Mouse (Mus musculus) lung, adult 2 months (tissue): ENCODE data around the gene 4632433K11Rik. TPM values are rescaled to one million over a fixed set of nuclear protein-coding genes. Genes with fewer than 3 reads are reported as not detected.
A peak's percentile ranks its signal among the peaks of the same experiment; 100 is the strongest.
"Not testable (repeated sequence)": the region's sequence is repeated elsewhere in the genome, so short reads cannot be mapped to it uniquely, and the experiment has no call there.

ENCODE experiments used
- DNase-seq: peaks from one replicate; pipeline ENCODE4 v3.0.0; 2022
- H3K4me1 ChIP-seq: fragments of 200-500 bp; 2 replicates; pipeline ENCODE4 v1.6.1; 2011; ENCODE audit warnings: low read length; ENCODE audit not compliant: control insufficient read depth, insufficient read depth
- H3K4me3 ChIP-seq: fragments of 200-500 bp; replicated peaks from 2 replicates; pipeline ENCODE3; 2011; ENCODE audit warnings: low read depth, mild to moderate bottlenecking, control low read depth, low read length; ENCODE audit errors: extremely low read depth
- CTCF ChIP-seq: fragments of 200-500 bp; IDR thresholded peaks from 2 replicates; pipeline ENCODE4 v1.5.1; 2011; ENCODE audit warnings: mild to moderate bottlenecking, low read length, control low read depth; ENCODE audit not compliant: insufficient read depth
- POLR2A ChIP-seq: fragments of 200-500 bp; IDR thresholded peaks from 2 replicates; pipeline ENCODE4 v1.6.1; 2011; ENCODE audit warnings: low read depth, mild to moderate bottlenecking, control low read depth, low read length, borderline replicate concordance; ENCODE audit errors: extremely low read depth
- WGBS: fragments of 180-500 bp; shearing (Covaris S2); methylation state at CpG from one replicate; pipeline ENCODE4 v1.1.7; 2018; 5-methylcytosine and 5-hydroxymethylcytosine counted together
- polyA plus RNA-seq: library from polyadenylated mRNA; depleted of rRNA; stranded (reverse); fragments of >200 nt; gene quantifications from 2 replicates; pipeline ENCODE4 v1.2.3, GENCODE M21; 2012

Gene 4632433K11Rik
- polyA plus RNA-seq, 1 experiment = not detected

- 97% methylated on average over 26 of the region's 26 CpGs for WGBS
- no peak overlapping the region for H3K4me3 ChIP-seq
- TF ChIP-seq CTCF = no peak
- TF ChIP-seq POLR2A = no peak
- H3K4me1 ChIP-seq = peaks cover 2% of the 10 kb centered on the region; the same call in 1 of the 2 replicates
- DNase-seq = no peak
These were observed 25.7 kb upstream of the 4632433K11Rik start for GRCm38 (mm10) chr7:5008229-5008628.

GRCm38 (mm10) chr7:5012681-5013513, 21.0 kb upstream of the 4632433K11Rik start:
- DNase-seq = no peak
- no peak for TF ChIP-seq CTCF
- no peak for TF ChIP-seq POLR2A
- peaks cover 4% of the 10 kb centered on the region; the same call in 1 of the 2 replicates for H3K4me1 ChIP-seq
- WGBS = 83% methylated on average over 27 of the region's 27 CpGs
- H3K4me3 ChIP-seq = no peak overlapping the region

- Histone ChIP-seq H3K4me3 (peak within 1 kb of the TSS; percentile 91), H3K4me1 (peaks cover 8% of the 10 kb centered on the region)
- WGBS = under 1% methylated on average over 42 of the region's 42 CpGs
- TF ChIP-seq CTCF = no peak
- TF ChIP-seq POLR2A = 0 out of 2 replicates have a peak, but pooled peaks have one; percentile 11
- DNase-seq = peak; percentile 98
These were observed 19.4 kb upstream of the 4632433K11Rik start, which contains the start of the genes Zfp524 and Fiz1 for GRCm38 (mm10) chr7:5014251-5015117. Zfp524 (plus strand) TSS chr7:5014415. Fiz1 (minus strand) TSS chr7:5014697.

DNA sequence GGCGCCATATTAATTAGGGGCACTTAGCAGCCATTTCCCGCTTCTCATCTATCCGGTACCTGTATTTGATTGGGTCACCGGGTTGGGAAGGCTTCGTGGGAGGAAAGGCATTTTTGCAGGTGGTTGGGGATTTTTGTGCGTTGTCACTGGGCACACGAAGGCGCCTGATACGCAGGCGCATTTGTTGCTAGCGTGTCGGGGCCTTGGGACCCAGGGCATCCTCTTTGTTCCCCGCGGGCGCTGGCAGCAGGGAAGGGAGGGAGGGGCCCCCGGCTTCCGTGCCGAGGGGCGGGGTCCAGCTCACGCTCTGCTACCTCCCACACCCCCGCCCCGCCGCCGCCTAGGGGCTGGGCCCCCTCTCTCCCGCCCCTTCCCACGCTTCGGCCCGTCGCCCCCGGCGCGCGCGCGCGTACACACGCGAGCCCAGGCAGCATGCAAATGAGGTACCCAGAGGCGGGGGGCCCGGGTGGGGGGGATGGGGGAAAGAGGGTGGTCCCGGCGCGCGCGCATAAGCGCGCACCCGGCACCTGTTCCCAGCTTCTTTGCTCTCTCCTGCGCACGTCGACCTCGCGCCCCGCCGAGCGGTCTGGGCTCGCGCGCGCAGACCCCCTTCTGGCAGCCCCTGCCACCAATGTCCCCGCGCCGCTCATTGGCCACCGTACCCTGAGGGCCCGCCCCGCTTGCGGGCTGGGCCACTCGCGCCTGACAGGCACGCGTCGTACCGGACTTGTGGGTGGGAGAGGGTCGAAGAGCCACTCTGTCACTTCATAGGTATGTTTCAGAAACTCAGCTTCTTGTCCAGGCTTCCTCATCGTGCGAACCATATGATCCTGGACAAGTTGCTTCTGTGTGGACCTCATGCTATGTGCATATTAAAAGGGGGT, 18.6 kb upstream of the 4632433K11Rik start, which contains the start of gene Gm44973:
Gene Gm44973 (plus strand): TSS at position 379 of the 884 bp plus-strand sequence.
- peak within 1 kb of the TSS; percentile 91 for H3K4me3 ChIP-seq
- peaks cover 8% of the 10 kb centered on the region for H3K4me1 ChIP-seq
- peak; percentile 92 for DNase-seq
- TF ChIP-seq CTCF (no peak), POLR2A (peak; percentile 52; the same call in 1 of the 2 replicates)
- WGBS = 1% methylated on average over 74 of the region's 76 CpGs

GRCm38 (mm10) chr7:5016057-5016456, 17.9 kb upstream of the 4632433K11Rik start:
- WGBS = 33% methylated on average over 3 of the region's 3 CpGs
- TF ChIP-seq CTCF (no peak), POLR2A (no peak)
- Histone ChIP-seq H3K4me1 (peaks cover 8% of the 10 kb centered on the region), H3K4me3 (peak overlapping the region; percentile 79)
- DNase-seq = no peak

- no peak for TF ChIP-seq POLR2A
- no peak for TF ChIP-seq CTCF
- Histone ChIP-seq H3K4me1 (peaks cover 8% of the 10 kb centered on the region), H3K4me3 (no peak overlapping the region)
- no peak for DNase-seq
- 96% methylated on average over 2 of the region's 2 CpGs for WGBS
These were observed 17.0 kb upstream of the 4632433K11Rik start for GRCm38 (mm10) chr7:5016920-5017319.

DNA sequence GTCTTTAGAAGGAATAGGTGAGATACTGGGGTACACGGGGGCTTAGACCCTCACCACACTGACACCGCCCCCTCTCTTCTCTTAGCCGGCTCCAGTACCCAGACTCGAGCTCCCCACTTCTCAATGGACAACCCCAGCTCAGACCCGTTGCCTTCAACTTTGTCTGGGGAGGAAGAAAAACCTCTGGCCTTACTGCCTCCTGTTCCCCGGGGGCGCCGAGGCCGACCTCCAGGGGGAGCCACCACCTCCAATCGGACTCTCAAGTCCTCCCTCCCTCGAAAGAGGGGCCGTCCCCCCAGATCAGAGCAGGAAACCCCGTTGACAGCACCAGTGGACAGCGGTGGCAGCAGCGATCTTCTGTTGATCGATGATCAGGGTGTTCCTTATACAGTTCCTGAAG, 16.6 kb upstream of the 4632433K11Rik start:
- DNase-seq = no peak
- 92% methylated on average over 16 of the region's 16 CpGs for WGBS

DNA sequence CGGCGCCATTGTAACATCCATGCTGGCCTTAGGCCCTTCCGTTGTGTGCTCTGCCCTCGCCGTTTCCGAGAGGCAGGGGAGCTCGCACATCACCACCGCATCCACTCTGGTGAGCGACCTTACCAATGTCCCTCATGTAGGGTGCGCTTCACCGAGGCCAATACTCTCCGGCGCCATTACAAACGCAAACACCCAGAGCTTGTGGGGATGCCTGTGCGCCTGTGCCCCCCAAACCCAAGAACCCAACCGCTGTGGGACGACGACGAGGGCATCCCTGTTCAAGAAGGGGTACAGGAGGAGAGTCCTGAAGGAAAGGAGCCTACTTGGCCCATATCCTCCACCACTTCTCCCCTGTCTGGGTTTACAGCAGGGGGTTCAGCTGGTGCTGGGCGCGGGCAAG, 16.0 kb upstream of the 4632433K11Rik start:
- WGBS = 98% methylated on average over 21 of the region's 21 CpGs
- TF ChIP-seq POLR2A (no peak), CTCF (no peak)
- H3K4me1 ChIP-seq = peaks cover 8% of the 10 kb centered on the region
- no peak for DNase-seq
- H3K4me3 ChIP-seq = no peak overlapping the region

More for the DNA sequence above, 16.6 kb upstream of the 4632433K11Rik start:
- H3K4me3 ChIP-seq = no peak overlapping the region
- TF ChIP-seq CTCF (no peak), POLR2A (no peak)
- H3K4me1 ChIP-seq = peaks cover 8% of the 10 kb centered on the region

GRCm38 (mm10) chr7:5019576-5019975, 14.3 kb upstream of the 4632433K11Rik start:
- DNase-seq, H3K4me3 ChIP-seq, H3K4me1 ChIP-seq: not testable (repeated sequence)
- 22% methylated on average over 8 of the region's 8 CpGs for WGBS
